Mouse (Mus musculus) MEL (cell line): ENCODE measurements around the gene Hoxa4. TPM values are rescaled to one million over a fixed set of nuclear protein-coding genes. Genes with fewer than 3 reads are reported as not detected.

Experiments used
- DNase-seq: peaks from one replicate; pipeline ENCODE4 v3.0.0; 2011; ENCODE audit warnings: low read depth, low spot score
- H3K27ac ChIP-seq: 2 replicates; pipeline ENCODE4 v1.5.1; 2012; ENCODE audit warnings: low read depth, mild to moderate bottlenecking, control low read depth, low read length, moderate library complexity; ENCODE audit not compliant: control insufficient read depth
- H3K27me3 ChIP-seq, 2 experiments: fragments of 150-350 bp in 1 of 2; sonication (generic) in 1 of 2; 2 replicates each; pipeline ENCODE4 v1.6.1; 2012; ENCODE audit warnings: low read length in 2 of 2, mild to moderate bottlenecking in 2 of 2, improper control_type of control experiment in 1 of 2, moderate library complexity in 1 of 2; ENCODE audit not compliant: insufficient read depth in 2 of 2, control insufficient read depth in 1 of 2
- H3K36me3 ChIP-seq, 2 experiments: 2 replicates each; pipeline ENCODE4 v1.6.1; 2012 to 2014; ENCODE audit warnings: low read length in 2 of 2, improper control_type of control experiment in 1 of 2, inconsistent platforms in 1 of 2, mild to moderate bottlenecking in 1 of 2; ENCODE audit not compliant: insufficient read depth in 2 of 2, control insufficient read depth in 1 of 2
- H3K4me1 ChIP-seq, 2 experiments: fragments of 150-350 bp in 1 of 2; sonication (generic) in 1 of 2; 2 replicates each; pipeline ENCODE4 v1.6.1; 2012; ENCODE audit warnings: low read length in 2 of 2, improper control_type of control experiment in 1 of 2, mild to moderate bottlenecking in 1 of 2; ENCODE audit not compliant: insufficient read depth in 2 of 2, control insufficient read depth in 1 of 2
- H3K4me3 ChIP-seq, 2 experiments: fragments of 150-350 bp in 1 of 2; sonication (generic) in 1 of 2; 2 replicates each; pipeline ENCODE4 v1.5.1; 2012; ENCODE audit warnings: low read depth in 2 of 2, low read length in 2 of 2, mild to moderate bottlenecking in 2 of 2, moderate library complexity in 2 of 2, control low read depth in 1 of 2, improper control_type of control experiment in 1 of 2; ENCODE audit not compliant: control insufficient read depth in 1 of 2, insufficient read depth in 1 of 2
- H3K79me2 ChIP-seq: 2 replicates; pipeline ENCODE4 v1.6.1; 2012; ENCODE audit warnings: mild to moderate bottlenecking, low read length, moderate library complexity; ENCODE audit not compliant: control insufficient read depth, poor library complexity, insufficient read depth
- H3K9ac ChIP-seq: 2 replicates; pipeline ENCODE4 v1.6.1; 2012; ENCODE audit warnings: low read depth, mild to moderate bottlenecking, control low read depth, low read length, moderate library complexity; ENCODE audit not compliant: control insufficient read depth, poor library complexity, severe bottlenecking
- H3K9me3 ChIP-seq: fragments of 150-350 bp; sonication (generic); replicated peaks from 2 replicates; pipeline ENCODE4 v1.6.1; 2012; ENCODE audit warnings: mild to moderate bottlenecking, low read length, improper control_type of control experiment, moderate library complexity; ENCODE audit not compliant: insufficient read depth
- CHD1 ChIP-seq: IDR thresholded peaks from 2 replicates; pipeline ENCODE4 v1.6.1; 2012; ENCODE audit warnings: low read depth, mild to moderate bottlenecking, inconsistent platforms, low read length, improper control_type of control experiment
- CTCF ChIP-seq, 3 experiments: IDR thresholded peaks in 2 of 3; conservative IDR thresholded peaks in 1 of 3; 2 replicates each; pipeline ENCODE4 v1.5.1; 2011 to 2012; ENCODE audit warnings: low read length in 3 of 3, low read depth in 2 of 3, mild to moderate bottlenecking in 2 of 3, improper control_type of control experiment in 1 of 3, inconsistent platforms in 1 of 3, mixed read lengths in 1 of 3, moderate library complexity in 1 of 3; ENCODE audit not compliant: control insufficient read depth in 1 of 3, insufficient read depth in 1 of 3, poor library complexity in 1 of 3, severe bottlenecking in 1 of 3
- ELF1 ChIP-seq: IDR thresholded peaks from 2 replicates; pipeline ENCODE4 v1.6.1; 2014; ENCODE audit warnings: low read depth, mild to moderate bottlenecking, inconsistent platforms, low read length, improper control_type of control experiment, moderate library complexity
- HCFC1 ChIP-seq: IDR thresholded peaks from 2 replicates; pipeline ENCODE4 v1.6.1; 2012; ENCODE audit warnings: low read depth, mild to moderate bottlenecking, inconsistent platforms, low read length, improper control_type of control experiment, moderate library complexity
- JUND ChIP-seq: IDR thresholded peaks from 2 replicates; pipeline ENCODE4 v1.6.1; 2011; ENCODE audit warnings: low read depth, mild to moderate bottlenecking, improper control_type of control experiment, low read length
- KAT2A ChIP-seq: conservative IDR thresholded peaks from 2 replicates; pipeline ENCODE4 v1.6.1; 2012; ENCODE audit warnings: low read depth, low read length, improper control_type of control experiment, inconsistent platforms
- MAX ChIP-seq: IDR thresholded peaks from 2 replicates; pipeline ENCODE4 v1.6.1; 2011; ENCODE audit warnings: low read length, improper control_type of control experiment
- MYC ChIP-seq: IDR thresholded peaks from 2 replicates; pipeline ENCODE4 v1.6.1; 2011; ENCODE audit warnings: low read depth, mild to moderate bottlenecking, low read length, improper control_type of control experiment, moderate library complexity
- POLR2A ChIP-seq, 2 experiments: IDR thresholded peaks; 2 replicates each; pipeline ENCODE4 v1.6.1; 2011 to 2012; ENCODE audit warnings: low read length in 2 of 2, mild to moderate bottlenecking in 2 of 2, control low read depth in 1 of 2, improper control_type of control experiment in 1 of 2, low read depth in 1 of 2, moderate library complexity in 1 of 2; ENCODE audit not compliant: control insufficient read depth in 1 of 2, insufficient read depth in 1 of 2, poor library complexity in 1 of 2
- POLR2AphosphoS5 ChIP-seq: IDR thresholded peaks from 2 replicates; pipeline ENCODE4 v1.6.1; 2012; ENCODE audit warnings: low read depth, borderline replicate concordance, mild to moderate bottlenecking, inconsistent platforms, low read length, moderate library complexity, mixed read lengths
- RAD21 ChIP-seq: IDR thresholded peaks from 2 replicates; pipeline ENCODE4 v1.6.1; 2011; ENCODE audit warnings: mild to moderate bottlenecking, low read depth, low read length, improper control_type of control experiment
- RCOR1 ChIP-seq: IDR thresholded peaks from 2 replicates; pipeline ENCODE4 v1.6.1; 2012; ENCODE audit warnings: low read depth, mild to moderate bottlenecking, inconsistent platforms, low read length, improper control_type of control experiment
- SMC3 ChIP-seq: IDR thresholded peaks from 2 replicates; pipeline ENCODE4 v1.6.1; 2011; ENCODE audit warnings: low read depth, low read length, improper control_type of control experiment
- TCF12 ChIP-seq: IDR thresholded peaks from 2 replicates; pipeline ENCODE4 v1.6.1; 2014; ENCODE audit warnings: low read depth, mild to moderate bottlenecking, inconsistent platforms, low read length, improper control_type of control experiment, moderate library complexity
- USF1 ChIP-seq: IDR thresholded peaks from 2 replicates; pipeline ENCODE4 v1.6.1; 2014; ENCODE audit warnings: low read depth, mild to moderate bottlenecking, inconsistent platforms, low read length, improper control_type of control experiment, moderate library complexity
- USF2 ChIP-seq, 2 experiments: IDR thresholded peaks; 2 replicates each; pipeline ENCODE4 v1.6.1; 2011 to 2012; ENCODE audit warnings: improper control_type of control experiment in 2 of 2, low read length in 2 of 2, borderline replicate concordance in 1 of 2, inconsistent platforms in 1 of 2, low read depth in 1 of 2, mild to moderate bottlenecking in 1 of 2; ENCODE audit not compliant: insufficient read depth in 1 of 2
- ZC3H11A ChIP-seq: IDR thresholded peaks from 2 replicates; pipeline ENCODE4 v1.6.1; 2012; ENCODE audit warnings: low read depth, mild to moderate bottlenecking, inconsistent platforms, low read length, improper control_type of control experiment
- ZMIZ1 ChIP-seq: IDR thresholded peaks from 2 replicates; pipeline ENCODE4 v1.6.1; 2012; ENCODE audit warnings: low read depth, mild to moderate bottlenecking, inconsistent platforms, low read length, improper control_type of control experiment, moderate library complexity
- ZNF384 ChIP-seq: IDR thresholded peaks from 2 replicates; pipeline ENCODE4 v1.6.1; 2012; ENCODE audit warnings: low read depth, mild to moderate bottlenecking, inconsistent platforms, low read length, improper control_type of control experiment
- polyA plus RNA-seq, 2 experiments: library from polyadenylated mRNA; stranded (reverse) in 1 of 2; unstranded in 1 of 2; fragments of >175 nt in 1 of 2; fragments of >200 nt in 1 of 2; gene quantifications; 2 replicates each; pipeline versions ENCODE4 v1.2.1 to v1.2.4; 2012; ENCODE audit warnings: low replicate concordance in 2 of 2, low read depth in 1 of 2; ENCODE audit not compliant: insufficient read length in 2 of 2, insufficient read depth in 1 of 2, missing spikeins in 1 of 2
- total RNA-seq: library from RNA; depleted of rRNA; stranded (reverse); fragments of 300-350 nt; gene quantifications from 2 replicates; pipeline ENCODE4 v1.2.3, GENCODE M21; 2012

Gene Hoxa4
- total and polyA plus RNA-seq, 3 experiments = not detected

- Histone ChIP-seq H3K4me3 (no peak overlapping the region), H3K27me3 (no peaks in the 10 kb centered on the region), H3K27ac (no peak overlapping the region), H3K9ac (no peak overlapping the region), H3K9me3 (no peaks in the 10 kb centered on the region), H3K4me1 (no peaks in the 10 kb centered on the region), H3K79me2 (no peaks in the 10 kb centered on the region), H3K36me3 (no peaks in the 10 kb centered on the region)
- no peak for DNase-seq
- TF ChIP-seq ZNF384 = no peak
- no peak for TF ChIP-seq POLR2AphosphoS5
- TF ChIP-seq POLR2A (IDR thresholded peaks at IDR 0.05; ENCODE audit: control insufficient read depth in 1 of 2, insufficient read depth in 1 of 2, low read depth in 1 of 2, low read length in 2 of 2, poor library complexity in 1 of 2) = no peak
- TF ChIP-seq KAT2A = no peak
- TF ChIP-seq RCOR1 = no peak
- no peak for TF ChIP-seq USF2 (IDR thresholded peaks at IDR 0.05; ENCODE audit: borderline replicate concordance in 1 of 2, insufficient read depth in 1 of 2, low read depth in 1 of 2, low read length in 2 of 2)
These were observed 15.2 kb downstream of the Hoxa4 start for GRCm38 (mm10) chr6:52176391-52176790.

GRCm38 (mm10) chr6:52175864-52176263 lies 15.7 kb downstream of the Hoxa4 start:
- DNase-seq = no peak
- Histone ChIP-seq H3K27ac (no peak overlapping the region), H3K9me3 (no peaks in the 10 kb centered on the region), H3K4me3 (no peak overlapping the region), H3K79me2 (no peaks in the 10 kb centered on the region), H3K27me3 (no peaks in the 10 kb centered on the region), H3K4me1 (no peaks in the 10 kb centered on the region), H3K36me3 (no peaks in the 10 kb centered on the region), H3K9ac (no peak overlapping the region)
- TF ChIP-seq MAX (no peak), CHD1 (no peak), TCF12 (no peak), ELF1 (no peak), MYC (no peak), CTCF (IDR thresholded peaks at IDR 0.05 in 2 of 3, conservative IDR thresholded peaks at IDR 0.05 in 1 of 3; ENCODE audit: control insufficient read depth in 1 of 3, insufficient read depth in 1 of 3, low read depth in 2 of 3, low read length in 3 of 3, poor library complexity in 1 of 3, severe bottlenecking in 1 of 3) (no peak), RAD21 (no peak), ZC3H11A (no peak)

- no peak for TF ChIP-seq RCOR1
- TF ChIP-seq ZMIZ1 = no peak
- no peak for TF ChIP-seq KAT2A
- no peak for TF ChIP-seq HCFC1
- no peak for TF ChIP-seq SMC3
- TF ChIP-seq USF2 (IDR thresholded peaks at IDR 0.05; ENCODE audit: borderline replicate concordance in 1 of 2, insufficient read depth in 1 of 2, low read depth in 1 of 2, low read length in 2 of 2) = no peak
- no peak for TF ChIP-seq RAD21
- no peak for TF ChIP-seq USF1
- TF ChIP-seq JUND = no peak
- H3K9ac ChIP-seq = no peak overlapping the region
- no peaks in the 10 kb centered on the region for H3K79me2 ChIP-seq
- H3K9me3 ChIP-seq = no peaks in the 10 kb centered on the region
- H3K4me3 ChIP-seq = no peak overlapping the region
- no peaks in the 10 kb centered on the region for H3K36me3 ChIP-seq
- H3K27me3 ChIP-seq = no peaks in the 10 kb centered on the region
- no peaks in the 10 kb centered on the region for H3K4me1 ChIP-seq
- H3K27ac ChIP-seq = no peak overlapping the region
- no peak for DNase-seq
These were observed 16.4 kb downstream of the Hoxa4 start for GRCm38 (mm10) chr6:52174968-52175751.
